Mouse (Mus musculus): ENCODE results near the gene Gpatch8.

Gene Gpatch8

GRCm38 (mm10) chr11:102453131-102453530 lies 103.1 kb downstream of the Gpatch8 start:
- DNase-seq (ENCODE audit: low read depth, low spot score) = no peak

GRCm38 (mm10) chr11:102449043-102450008 lies 106.9 kb downstream of the Gpatch8 start:
- no peak for DNase-seq (ENCODE audit: low read depth, low spot score)

GRCm38 (mm10) chr11:102448327-102448726 lies 107.9 kb downstream of the Gpatch8 start:
- no peak for DNase-seq (ENCODE audit: low read depth, low spot score)

GRCm38 (mm10) chr11:102447497-102447896 lies 108.7 kb downstream of the Gpatch8 start, which contains the start of gene Fam171a2:
Fam171a2 (minus strand) TSS chr11:102447682.
- no peak for DNase-seq (ENCODE audit: low read depth, low spot score)

GRCm38 (mm10) chr11:102446581-102447461 lies 109.4 kb downstream of the Gpatch8 start:
- no peak for DNase-seq (ENCODE audit: low read depth, low spot score)

GRCm38 (mm10) chr11:102445891-102446361 lies 110.3 kb downstream of the Gpatch8 start:
- DNase-seq (ENCODE audit: low read depth, low spot score) = no peak

- DNase-seq (ENCODE audit: low read depth, low spot score) = no peak
Measured at GRCm38 (mm10) chr11:102445264-102445890, 110.8 kb downstream of the Gpatch8 start.

DNA sequence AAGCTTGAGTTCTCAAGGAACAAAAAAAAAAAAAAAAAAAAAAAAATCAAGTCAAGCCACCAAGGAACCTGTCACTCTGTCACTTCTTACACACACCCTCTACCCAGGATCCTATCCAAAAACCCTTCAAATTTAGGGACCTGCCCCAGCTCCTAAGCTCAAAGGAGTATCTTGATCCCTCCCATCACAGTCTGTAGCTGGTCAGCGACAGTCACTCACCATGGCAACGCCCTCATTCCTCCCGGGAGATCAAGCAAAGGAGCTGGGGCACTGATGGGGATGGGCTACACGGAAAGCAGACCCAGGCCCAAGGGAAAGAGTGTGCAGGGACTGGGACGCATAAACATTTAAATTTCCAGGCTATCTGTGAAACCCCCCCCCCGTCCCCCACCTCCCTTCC lies 111.4 kb downstream of the Gpatch8 start:
- DNase-seq (ENCODE audit: low read depth, low spot score) = no peak

DNA sequence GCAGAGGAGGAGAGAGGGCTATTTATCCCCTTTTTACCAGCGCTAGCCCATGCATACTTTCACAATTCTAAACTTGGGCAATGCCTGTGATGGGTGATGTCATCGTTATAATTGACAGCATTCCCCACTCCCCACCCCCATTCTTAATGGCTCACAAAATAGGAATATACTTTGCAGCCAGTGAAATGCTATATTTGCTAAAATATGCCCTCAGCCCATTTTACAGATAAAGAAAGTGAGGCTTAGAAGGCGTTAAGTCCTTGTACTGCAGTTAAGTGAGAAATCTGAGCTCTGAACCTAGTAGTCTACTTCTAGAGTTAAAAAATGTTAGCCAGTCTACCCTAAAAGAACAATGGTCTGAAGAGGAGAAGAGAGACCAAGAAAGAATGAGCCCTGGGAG lies 111.9 kb downstream of the Gpatch8 start:
- no peak for DNase-seq (ENCODE audit: low read depth, low spot score)

DNA sequence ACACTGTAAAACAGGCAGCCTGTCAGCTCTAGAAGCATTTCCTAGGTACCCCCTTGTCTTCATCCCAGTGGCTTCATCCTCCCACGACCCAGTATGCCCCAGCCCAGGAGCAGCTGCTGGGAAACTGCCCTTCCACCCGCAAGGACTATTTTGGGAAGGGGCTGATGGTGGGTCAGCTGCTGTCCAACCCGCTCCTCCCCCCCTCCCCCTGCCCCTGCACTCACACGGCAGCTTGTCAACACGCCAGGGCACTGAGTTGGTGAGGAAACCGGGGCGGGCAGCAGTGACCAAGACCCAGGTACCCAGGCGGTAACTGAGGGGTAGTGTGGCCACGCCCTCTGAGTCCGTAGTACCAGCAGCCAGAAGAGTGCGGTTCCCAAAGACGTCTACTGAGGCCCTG lies 112.5 kb downstream of the Gpatch8 start:
- DNase-seq (ENCODE audit: low read depth, low spot score) = no peak

DNA sequence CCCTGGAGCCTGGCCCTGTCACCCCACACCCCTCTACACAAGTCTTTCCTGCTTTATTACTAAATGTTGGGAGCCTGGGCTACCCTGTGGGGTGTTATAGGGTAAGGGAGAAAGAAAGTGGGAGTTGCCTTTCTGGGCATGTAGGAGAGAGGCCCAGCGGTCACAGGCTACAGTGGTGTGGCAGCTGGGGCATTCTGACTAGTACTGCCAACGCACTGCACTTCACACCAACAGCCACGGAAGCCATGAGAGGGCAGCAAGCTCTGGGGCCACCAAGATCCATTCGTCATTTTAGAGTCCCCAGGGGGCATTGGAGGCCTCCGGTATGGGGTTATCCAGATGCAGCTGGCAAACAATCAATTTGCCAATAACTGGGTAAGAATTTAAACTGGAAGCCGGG lies 114.1 kb downstream of the Gpatch8 start:
- no peak for DNase-seq (ENCODE audit: low read depth, low spot score)

GRCm38 (mm10) chr11:102441434-102441833 lies 114.8 kb downstream of the Gpatch8 start:
- DNase-seq (ENCODE audit: low read depth, low spot score) = no peak

DNA sequence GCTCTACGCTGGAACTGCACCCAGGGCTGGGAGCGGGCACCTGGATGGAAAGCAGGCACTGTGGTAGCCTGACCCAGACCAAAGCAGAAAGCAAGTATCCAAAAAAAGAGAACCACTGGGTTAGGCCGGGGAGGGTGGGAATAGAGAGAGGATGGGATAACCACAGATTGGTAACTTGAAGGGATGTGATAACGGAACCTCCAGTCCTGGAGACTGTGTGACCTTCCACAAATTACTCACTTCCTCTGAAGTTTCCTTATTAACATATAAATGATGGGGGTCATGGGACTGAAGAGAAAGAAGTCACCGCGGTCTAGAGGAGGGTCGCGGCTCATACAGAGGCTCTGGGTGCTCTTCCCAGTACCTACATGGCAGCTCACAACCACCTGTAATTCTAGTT lies 115.9 kb downstream of the Gpatch8 start:
- DNase-seq (ENCODE audit: low read depth, low spot score) = no peak

- no peak for DNase-seq (ENCODE audit: low read depth, low spot score)
Measured at GRCm38 (mm10) chr11:102439093-102440082, 116.8 kb downstream of the Gpatch8 start.

DNA sequence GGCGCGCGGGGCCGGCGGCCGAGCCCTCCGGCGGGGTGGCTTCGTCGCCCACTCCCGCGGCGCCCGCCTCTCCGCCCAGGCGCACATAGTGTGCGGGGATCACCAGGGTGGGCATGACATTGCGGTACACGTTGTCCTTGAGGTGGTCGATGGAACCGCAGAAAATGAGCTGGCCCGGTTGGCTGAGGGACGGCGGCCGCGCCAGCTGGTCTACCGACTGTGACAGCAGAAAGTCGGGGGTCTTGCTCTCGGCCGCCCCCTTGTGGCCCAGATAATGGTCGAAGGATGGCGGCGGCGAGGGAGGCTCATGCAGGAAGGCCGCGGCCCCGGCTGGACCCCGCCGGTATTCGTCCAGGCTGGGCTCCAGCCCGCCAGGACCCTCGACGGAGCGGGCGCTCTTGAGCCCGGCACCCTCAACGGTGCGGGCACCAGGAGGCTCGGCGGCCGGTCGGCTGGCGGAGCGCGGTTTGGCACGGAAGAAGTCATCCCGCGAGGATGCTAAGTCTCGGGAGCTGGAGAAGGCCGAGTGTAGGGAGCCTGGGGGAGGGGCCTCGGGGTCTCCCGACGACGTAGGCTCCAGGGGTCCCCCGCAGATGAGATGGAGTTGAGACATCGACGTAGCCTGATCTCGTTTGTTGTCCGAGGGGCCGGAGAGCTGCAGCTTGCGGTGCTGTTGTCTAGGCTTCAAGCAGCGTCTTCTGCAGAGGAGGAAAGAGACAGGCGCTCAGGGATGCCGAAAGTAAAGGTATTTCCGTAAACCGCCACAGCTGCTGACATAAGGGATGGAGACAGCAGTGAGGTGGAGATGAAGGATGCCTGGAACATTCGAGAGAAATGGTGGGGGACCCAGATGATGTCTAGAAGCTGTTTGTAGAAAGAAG lies 117.7 kb downstream of the Gpatch8 start:
- DNase-seq (ENCODE audit: low read depth, low spot score) = no peak

DNA sequence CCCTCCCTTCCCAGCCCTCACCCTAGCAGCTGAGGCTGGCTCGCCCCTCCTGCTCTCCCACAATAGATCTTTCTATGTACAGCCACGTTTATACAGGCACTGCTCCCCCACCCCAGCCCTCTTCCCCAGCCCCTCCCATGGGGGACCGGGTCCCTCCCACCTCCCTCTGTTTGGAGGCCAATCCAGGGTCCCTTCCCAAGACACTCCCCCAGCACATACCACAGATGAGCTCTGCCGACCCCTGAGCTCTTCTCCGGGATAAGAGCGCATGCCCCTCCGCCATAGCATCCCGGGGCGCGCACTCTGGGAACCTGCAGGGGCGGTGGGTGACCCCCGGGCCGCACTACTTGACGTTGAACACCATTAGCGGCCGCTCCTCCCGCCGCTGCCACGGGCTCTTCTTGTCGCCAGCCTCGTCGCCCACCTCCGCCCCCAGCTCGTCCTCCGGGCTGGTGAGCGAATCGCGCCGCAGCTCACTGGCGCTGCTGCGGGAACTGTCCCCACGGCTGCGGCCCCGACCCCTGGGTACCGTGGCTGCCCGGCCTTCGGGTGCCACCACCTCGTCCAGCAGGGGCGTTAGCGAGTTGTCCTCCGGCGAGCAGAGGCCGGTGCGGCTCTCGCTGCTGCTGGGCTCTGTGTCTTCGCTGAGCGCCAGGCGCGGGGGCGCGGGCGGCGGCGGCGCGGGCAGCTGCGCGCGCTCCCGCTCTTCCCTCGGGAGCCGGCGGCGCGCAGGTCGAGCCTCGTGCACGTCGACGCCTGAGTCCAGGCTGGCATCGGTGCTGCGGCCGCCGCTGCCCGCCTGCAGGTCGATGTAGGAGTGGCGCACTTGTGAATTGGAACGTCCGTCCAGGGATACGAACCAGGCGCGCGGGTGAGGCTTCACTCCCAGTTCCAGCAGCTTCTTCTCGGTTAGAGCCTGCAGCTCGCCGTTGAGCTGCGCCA lies 118.8 kb downstream of the Gpatch8 start:
- DNase-seq (ENCODE audit: low read depth, low spot score) = no peak

GRCm38 (mm10) chr11:102436471-102436790 lies 119.8 kb downstream of the Gpatch8 start:
- DNase-seq (ENCODE audit: low read depth, low spot score) = no peak

- DNase-seq (ENCODE audit: low read depth, low spot score) = no peak
Measured at GRCm38 (mm10) chr11:102435754-102436470, 120.3 kb downstream of the Gpatch8 start.

Data from retina, adult 2 months (tissue).